Mouse (Mus musculus) G1E-ER4 (cell line): ENCODE measurements around the gene Gm5591. TPM values are rescaled to one million over a fixed set of nuclear protein-coding genes. Genes with fewer than 3 reads are reported as not detected.
"Not testable (repeated sequence)": the region's sequence is repeated elsewhere in the genome, so short reads cannot be mapped to it uniquely, and the experiment has no call there.

ENCODE experiments used
- GATA1 ChIP-seq: IDR thresholded peaks from one replicate; pipeline ENCODE4 v1.8.0; 2012; ENCODE audit warnings: low read length, inconsistent platforms
- polyA plus RNA-seq: library from polyadenylated mRNA; stranded (reverse); fragments of >175 nt; gene quantifications from 2 replicates; pipeline ENCODE4 v1.2.3, GENCODE M21; 2012

The Gm5591 gene
- polyA plus RNA-seq: not detected in 2 replicates

DNA sequence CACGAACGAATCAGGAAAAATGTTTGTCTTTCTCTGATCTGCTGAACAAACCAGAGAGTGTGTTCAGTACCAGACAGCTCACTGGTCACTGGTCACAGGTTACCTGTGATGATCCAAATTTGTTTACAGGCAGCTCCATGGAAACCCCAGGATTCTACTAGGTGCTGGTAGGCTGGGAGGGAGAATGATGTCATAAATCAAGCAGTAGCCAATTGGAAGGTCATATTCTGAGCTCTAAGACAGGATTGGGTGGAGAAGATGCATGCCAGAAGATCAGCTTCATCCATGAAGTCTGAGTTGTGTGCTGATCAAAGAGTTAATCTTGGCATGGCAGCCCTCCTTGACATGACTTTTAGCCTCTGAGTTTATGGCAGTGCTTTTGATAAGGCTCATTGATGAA, at the start of gene Gm5591:
Gm5591 (minus strand) TSS at position 101 of the 400 bp plus-strand sequence.
- TF ChIP-seq GATA1: not testable (repeated sequence)
